Mouse (Mus musculus): Measurements from ENCODE around the gene Olfr521. TPM values are rescaled to one million over a fixed set of nuclear protein-coding genes. Genes with fewer than 3 reads are reported as not detected.
"Not testable (repeated sequence)": the region's sequence is repeated elsewhere in the genome, so short reads cannot be mapped to it uniquely, and the experiment has no call there.

The Olfr521 gene
- polyA plus RNA-seq, 1 experiment from 2014 or later: not detected

- ATAC-seq (ENCODE audit: insufficient read depth): no peak
- 46% methylated on average over 5 of the region's 5 CpGs for WGBS (ENCODE audit: insufficient replicate concordance)
- H3K9ac ChIP-seq: no peak overlapping the region
Measured at GRCm38 (mm10) chr7:99788563-99788962, 25.3 kb downstream of the Olfr521 start.

GRCm38 (mm10) chr7:99790816-99791215 lies 27.5 kb downstream of the Olfr521 start:
- Histone ChIP-seq H3K36me3 (replicated peaks) (no peaks in the 10 kb centered on the region), H3K4me1 (replicated peaks) (peaks cover 6% of the 10 kb centered on the region), H3K27ac (replicated peaks) (no peak overlapping the region), H3K27me3 (peaks cover 19% of the 10 kb centered on the region), H3K4me2 (no peak overlapping the region), H3K9me3 (replicated peaks) (no peaks in the 10 kb centered on the region), H3K4me3 (replicated peaks) (no peak overlapping the region), H3K9ac (no peak overlapping the region)
- 65% methylated on average over 10 of the region's 10 CpGs for WGBS (ENCODE audit: insufficient replicate concordance)
- no peak for ATAC-seq (ENCODE audit: insufficient read depth)

More at GRCm38 (mm10) chr7:99788563-99788962, 25.3 kb downstream of the Olfr521 start:
- no peaks in the 10 kb centered on the region for H3K4me1 ChIP-seq (replicated peaks)
- H3K4me3 ChIP-seq (replicated peaks): no peak overlapping the region
- no peak overlapping the region for H3K27ac ChIP-seq (replicated peaks)
- H3K27me3 ChIP-seq: no peaks in the 10 kb centered on the region
- no peaks in the 10 kb centered on the region for H3K36me3 ChIP-seq (replicated peaks)
- no peak overlapping the region for H3K4me2 ChIP-seq
- no peaks in the 10 kb centered on the region for H3K9me3 ChIP-seq (replicated peaks)

- H3K9ac ChIP-seq: no peak overlapping the region
- H3K27ac ChIP-seq (replicated peaks): no peak overlapping the region
- no peaks in the 10 kb centered on the region for H3K9me3 ChIP-seq (replicated peaks)
- WGBS (ENCODE audit: insufficient replicate concordance): 43% methylated on average over 2 of the region's 2 CpGs
- H3K4me2 ChIP-seq: no peak overlapping the region
- H3K4me1 ChIP-seq (replicated peaks): peaks cover 22% of the 10 kb centered on the region
- ATAC-seq (ENCODE audit: insufficient read depth): no peak
- peaks cover 46% of the 10 kb centered on the region for H3K27me3 ChIP-seq
- no peak overlapping the region for H3K4me3 ChIP-seq (replicated peaks)
- H3K36me3 ChIP-seq (replicated peaks): no peaks in the 10 kb centered on the region
Measured at GRCm38 (mm10) chr7:99794096-99794495, 30.8 kb downstream of the Olfr521 start.

GRCm38 (mm10) chr7:99795192-99795981 lies 32.1 kb downstream of the Olfr521 start:
- Histone ChIP-seq H3K4me1 (replicated peaks) (peaks cover 31% of the 10 kb centered on the region), H3K36me3 (replicated peaks) (no peaks in the 10 kb centered on the region), H3K27me3 (peaks cover 47% of the 10 kb centered on the region), H3K9ac (no peak overlapping the region), H3K4me3 (replicated peaks) (no peak overlapping the region), H3K4me2 (no peak overlapping the region), H3K9me3 (replicated peaks) (no peaks in the 10 kb centered on the region), H3K27ac (replicated peaks) (no peak overlapping the region)
- WGBS (ENCODE audit: insufficient replicate concordance): 18% methylated on average over 17 of the region's 17 CpGs
- no peak for ATAC-seq (ENCODE audit: insufficient read depth)

GRCm38 (mm10) chr7:99796471-99796870 lies 33.2 kb downstream of the Olfr521 start:
- Histone ChIP-seq H3K27ac (replicated peaks) (no peak overlapping the region), H3K4me2 (no peak overlapping the region), H3K4me1 (replicated peaks) (peaks cover 31% of the 10 kb centered on the region), H3K9me3 (replicated peaks) (no peaks in the 10 kb centered on the region), H3K36me3 (replicated peaks) (no peaks in the 10 kb centered on the region), H3K4me3 (replicated peaks) (no peak overlapping the region), H3K9ac (no peak overlapping the region), H3K27me3 (peaks cover 50% of the 10 kb centered on the region)
- no peak for ATAC-seq (ENCODE audit: insufficient read depth)
- 67% methylated on average over 3 of the region's 3 CpGs for WGBS (ENCODE audit: insufficient replicate concordance)

GRCm38 (mm10) chr7:99797261-99797660 lies 34.0 kb downstream of the Olfr521 start:
- WGBS (ENCODE audit: insufficient replicate concordance): 78% methylated on average over 3 of the region's 3 CpGs
- Histone ChIP-seq H3K27ac (replicated peaks) (no peak overlapping the region), H3K4me3 (replicated peaks) (no peak overlapping the region), H3K4me1 (replicated peaks) (peaks cover 34% of the 10 kb centered on the region), H3K4me2 (no peak overlapping the region), H3K27me3 (peaks cover 50% of the 10 kb centered on the region), H3K9me3 (replicated peaks) (no peaks in the 10 kb centered on the region), H3K9ac (no peak overlapping the region), H3K36me3 (replicated peaks) (no peaks in the 10 kb centered on the region)
- ATAC-seq (ENCODE audit: insufficient read depth): no peak

- peaks cover 50% of the 10 kb centered on the region for H3K27me3 ChIP-seq
- no peaks in the 10 kb centered on the region for H3K36me3 ChIP-seq (replicated peaks)
- no peak overlapping the region; the same call in 1 of the 2 replicates for H3K27ac ChIP-seq (replicated peaks)
- no peak overlapping the region for H3K4me2 ChIP-seq
- ATAC-seq (ENCODE audit: insufficient read depth): no peak
- H3K9me3 ChIP-seq (replicated peaks): no peaks in the 10 kb centered on the region
- peaks cover 42% of the 10 kb centered on the region for H3K4me1 ChIP-seq (replicated peaks)
- no peak overlapping the region for H3K9ac ChIP-seq
- H3K4me3 ChIP-seq (replicated peaks): no peak overlapping the region
- 32% methylated on average over 6 of the region's 6 CpGs for WGBS (ENCODE audit: insufficient replicate concordance)
Measured at GRCm38 (mm10) chr7:99797911-99798647, 34.8 kb downstream of the Olfr521 start.

- WGBS (ENCODE audit: insufficient replicate concordance): 39% methylated on average over 7 of the region's 7 CpGs
- Histone ChIP-seq H3K4me2 (peak overlapping the region; percentile 39), H3K27me3 (peaks cover 47% of the 10 kb centered on the region), H3K9me3 (replicated peaks) (no peaks in the 10 kb centered on the region), H3K27ac (replicated peaks) (peak overlapping the region; percentile 77), H3K4me3 (replicated peaks) (no peak overlapping the region), H3K9ac (peak overlapping the region; percentile 39; the same call in 1 of the 2 replicates), H3K36me3 (replicated peaks) (no peaks in the 10 kb centered on the region), H3K4me1 (replicated peaks) (peaks cover 50% of the 10 kb centered on the region)
- peak; percentile 35; the same call in 1 of the 2 replicates for ATAC-seq (ENCODE audit: insufficient read depth)
Measured at GRCm38 (mm10) chr7:99799118-99799517, 35.8 kb downstream of the Olfr521 start.

- H3K4me3 ChIP-seq (replicated peaks): peak overlapping the region; percentile 28; the same call in 1 of the 2 replicates
- peak overlapping the region; percentile 63 for H3K4me2 ChIP-seq
- no peaks in the 10 kb centered on the region for H3K36me3 ChIP-seq (replicated peaks)
- ATAC-seq (ENCODE audit: insufficient read depth): peak; percentile 91
- peak overlapping the region; percentile 26; the same call in 1 of the 2 replicates for H3K9ac ChIP-seq
- WGBS (ENCODE audit: insufficient replicate concordance): 30% methylated on average over 8 of the region's 8 CpGs
- H3K27me3 ChIP-seq: 0 out of 2 replicates have a peak, but pooled peaks cover 8% of the 10 kb centered on the region
- H3K4me1 ChIP-seq (replicated peaks): peaks cover 41% of the 10 kb centered on the region
- H3K9me3 ChIP-seq (replicated peaks): no peaks in the 10 kb centered on the region
- H3K27ac ChIP-seq (replicated peaks): peak overlapping the region; percentile 91
Measured at GRCm38 (mm10) chr7:99803535-99803934, 40.2 kb downstream of the Olfr521 start.

- peak; percentile 86 for ATAC-seq (ENCODE audit: insufficient read depth)
- Histone ChIP-seq H3K4me2 (peak overlapping the region; percentile 63), H3K27ac (replicated peaks) (peak overlapping the region; percentile 91), H3K4me1 (replicated peaks) (peaks cover 36% of the 10 kb centered on the region), H3K4me3 (replicated peaks) (peak overlapping the region; percentile 25), H3K9ac (peak overlapping the region; percentile 26; the same call in 1 of the 2 replicates)
- not testable (repeated sequence) for H3K9me3 ChIP-seq (replicated peaks); H3K36me3 ChIP-seq (replicated peaks); H3K27me3 ChIP-seq
- 46% methylated on average over 3 of the region's 3 CpGs for WGBS (ENCODE audit: insufficient replicate concordance)
Measured at GRCm38 (mm10) chr7:99804033-99804432, 40.7 kb downstream of the Olfr521 start.

GRCm38 (mm10) chr7:99805340-99805739 lies 42.0 kb downstream of the Olfr521 start:
- Histone ChIP-seq H3K4me1 (replicated peaks) (peaks cover 26% of the 10 kb centered on the region), H3K4me2 (no peak overlapping the region), H3K9ac (no peak overlapping the region), H3K27ac (replicated peaks) (no peak overlapping the region), H3K4me3 (replicated peaks) (no peak overlapping the region), H3K9me3 (replicated peaks) (no peaks in the 10 kb centered on the region), H3K27me3 (0 out of 2 replicates have a peak, but pooled peaks cover 3% of the 10 kb centered on the region), H3K36me3 (replicated peaks) (peaks cover 5% of the 10 kb centered on the region; the same call in 1 of the 2 replicates)
- ATAC-seq (ENCODE audit: insufficient read depth): no peak
- WGBS (ENCODE audit: insufficient replicate concordance): 45% methylated on average over 1 of the region's 1 CpGs
